Mouse (Mus musculus): ENCODE measurements at regions not wholly inside any gene's neighbourhood (a gene's known extent, or its start where the extent isn't known, plus 50 kb on each side); places are given as distances from the start of the nearest gene placed in this dataset.
A peak's percentile ranks its signal among the peaks of the same experiment; 100 is the strongest.
"Not testable (repeated sequence)": the region's sequence is repeated elsewhere in the genome, so short reads cannot be mapped to it uniquely, and the experiment has no call there.

DNA sequence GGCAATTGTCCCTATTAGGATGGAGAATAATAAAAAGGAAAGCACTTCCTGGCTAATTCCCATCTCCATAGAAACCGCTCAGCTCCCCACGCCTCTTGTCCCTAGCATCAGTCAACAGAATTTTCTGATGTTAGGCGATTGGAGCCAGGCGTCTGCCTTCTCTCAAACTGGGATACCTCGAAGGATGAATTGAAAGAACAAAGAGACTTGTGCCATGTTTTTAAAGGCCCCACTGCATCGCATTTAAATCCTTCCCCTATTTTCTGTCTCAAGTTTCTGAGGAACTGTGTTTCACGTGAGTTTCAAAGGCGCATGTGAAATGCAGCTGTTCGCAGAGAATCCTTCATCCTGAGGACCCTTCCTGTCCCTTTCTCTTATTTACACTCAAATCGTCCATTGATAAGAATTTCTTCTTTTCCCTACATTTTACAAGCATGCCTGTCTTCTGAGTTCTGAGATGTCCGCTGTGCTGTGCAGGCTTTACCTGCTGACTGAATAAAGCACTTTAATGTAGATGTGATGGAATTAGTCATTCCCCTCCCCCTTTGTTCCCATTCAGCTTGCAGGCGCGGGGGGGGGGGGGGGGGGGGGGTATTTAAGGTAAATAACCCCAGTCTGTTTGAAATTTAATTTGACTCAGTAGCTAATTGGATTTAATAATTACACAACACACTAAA is 1163.3 kb downstream of the A830018L16Rik start:
- no peak for DNase-seq

DNA sequence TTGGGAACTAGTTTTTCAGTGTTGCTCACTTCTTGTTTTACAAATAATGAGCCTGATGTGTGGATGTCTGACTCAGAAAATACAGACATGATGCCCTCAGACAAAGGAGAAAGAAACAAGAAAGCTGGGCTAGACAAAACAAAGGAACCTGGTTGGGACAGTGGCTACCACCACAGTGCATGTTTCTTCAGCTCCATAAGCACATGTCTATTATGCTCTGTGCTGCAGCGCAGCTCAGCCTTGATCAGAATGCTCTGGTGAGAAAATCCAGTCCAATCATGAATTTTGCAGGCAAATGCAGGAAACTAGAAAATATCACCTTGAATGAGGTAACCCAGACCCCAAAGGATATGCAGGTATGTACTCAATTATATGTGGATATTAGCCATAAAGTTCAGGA is 1164.1 kb downstream of the A830018L16Rik start:
- no peak for DNase-seq

DNA sequence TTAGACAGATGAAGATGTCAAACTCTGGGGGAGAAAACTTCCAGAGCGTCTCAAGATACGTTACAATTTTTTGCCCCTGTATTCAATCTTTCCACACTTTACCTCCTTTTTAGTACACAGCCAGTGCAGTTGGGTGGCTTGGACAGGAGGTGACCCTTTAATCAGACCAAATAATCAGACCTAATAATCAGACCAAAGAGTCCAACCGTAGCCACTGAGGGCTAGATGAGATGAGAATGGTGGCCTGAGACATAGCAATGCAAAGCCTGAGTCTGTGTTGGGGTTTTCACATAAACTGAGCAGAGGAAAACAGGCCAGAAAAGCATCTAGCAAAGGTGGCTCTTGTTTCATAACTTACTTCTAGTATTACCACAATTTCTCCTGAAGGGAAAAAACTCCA is 1169.1 kb downstream of the A830018L16Rik start:
- no peak for DNase-seq

DNA sequence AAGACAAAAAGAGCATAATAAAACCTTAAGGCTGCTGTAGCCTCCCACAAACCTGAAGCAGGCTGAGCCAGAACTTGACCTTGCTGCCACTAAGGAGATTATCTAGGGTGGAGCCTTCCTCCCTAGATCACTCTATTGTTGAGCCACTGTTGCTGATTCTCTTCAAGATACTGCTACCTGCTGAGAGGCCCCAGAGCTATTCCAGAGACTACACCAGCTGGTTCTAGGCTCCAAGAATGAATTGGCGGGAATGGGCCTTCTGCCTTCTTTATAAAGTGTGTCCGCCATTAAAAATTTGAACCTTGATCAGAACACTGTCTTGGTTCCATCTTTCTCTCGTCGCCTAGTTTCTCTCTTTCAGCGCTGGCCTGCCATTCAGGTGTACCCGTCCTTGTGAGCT is 1173.1 kb downstream of the A830018L16Rik start:
- DNase-seq = not testable (repeated sequence)

DNA sequence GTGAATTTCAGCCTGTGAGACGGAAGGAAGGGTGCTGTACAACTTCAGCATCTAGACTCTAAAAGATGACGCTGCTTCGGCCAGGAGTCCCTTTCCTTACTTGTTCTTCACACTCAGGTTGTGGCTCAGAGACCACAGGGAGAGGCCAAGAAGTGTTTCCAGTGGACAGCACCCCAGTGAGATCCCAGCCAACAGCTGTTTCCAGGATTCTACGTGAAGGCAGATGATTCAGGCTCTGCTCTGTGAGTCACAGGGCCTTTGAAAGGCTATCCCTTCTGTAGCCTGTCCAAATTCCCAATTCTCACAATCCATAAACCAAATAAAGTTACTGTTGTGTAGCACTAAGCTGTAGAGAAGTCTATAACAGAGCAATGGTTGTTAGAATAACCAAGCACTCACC is 1198.2 kb downstream of the A830018L16Rik start:
- no peak for DNase-seq

DNA sequence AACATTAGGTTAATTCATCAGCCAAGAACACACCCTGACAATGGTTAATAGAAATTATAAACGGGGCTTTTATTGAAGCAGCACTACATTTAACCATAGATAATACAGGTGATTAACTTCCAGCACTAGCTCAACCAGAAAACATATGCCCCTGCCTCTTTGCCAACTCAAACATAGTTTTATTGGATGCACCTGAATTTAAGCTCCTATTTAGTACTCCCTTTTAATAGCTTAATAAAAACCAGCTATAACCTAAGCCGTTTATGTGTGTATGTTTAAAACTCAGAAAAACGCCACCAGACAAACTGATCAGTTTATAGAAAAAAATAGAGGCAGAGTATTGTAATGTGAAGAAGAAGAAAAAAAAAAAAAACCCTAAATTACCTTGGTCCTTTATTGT is 1201.4 kb downstream of the A830018L16Rik start:
- DNase-seq = no peak

DNA sequence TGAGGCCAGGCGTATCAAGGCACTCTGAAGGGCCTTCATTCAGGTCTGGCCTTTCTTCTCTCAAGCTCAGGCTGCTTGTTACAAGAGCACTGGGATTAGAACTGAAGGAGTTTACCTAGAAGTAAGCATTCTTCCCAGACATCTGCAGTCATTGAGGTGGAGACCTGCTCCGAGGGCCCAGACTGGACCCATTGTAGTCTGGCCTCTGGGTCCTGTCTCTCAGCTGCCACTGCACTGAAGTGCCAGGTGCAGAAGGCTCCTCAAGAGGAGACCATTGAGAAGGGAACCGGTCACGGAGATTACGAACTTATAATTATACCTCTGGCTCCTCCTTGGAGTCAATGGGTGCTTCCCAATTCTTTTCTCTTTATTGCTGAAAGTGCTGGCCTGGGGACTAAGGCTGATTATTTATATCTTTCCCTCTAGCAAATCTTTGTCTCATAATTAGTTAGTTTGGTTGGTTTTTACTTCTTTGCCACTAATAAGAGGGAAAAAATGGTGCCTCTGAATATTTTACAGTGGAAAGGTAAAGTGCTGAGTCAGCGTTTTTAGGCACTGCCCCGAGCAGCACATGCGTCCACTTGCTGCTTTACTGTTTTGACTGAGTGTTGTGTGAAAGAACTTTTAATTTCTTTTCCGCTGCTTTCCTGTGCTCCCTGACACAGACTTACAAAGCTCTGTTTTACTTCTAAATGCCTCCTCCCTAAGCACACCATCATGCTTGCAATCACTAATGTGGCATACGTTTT is 1202.0 kb downstream of the A830018L16Rik start:
- DNase-seq = no peak

DNA sequence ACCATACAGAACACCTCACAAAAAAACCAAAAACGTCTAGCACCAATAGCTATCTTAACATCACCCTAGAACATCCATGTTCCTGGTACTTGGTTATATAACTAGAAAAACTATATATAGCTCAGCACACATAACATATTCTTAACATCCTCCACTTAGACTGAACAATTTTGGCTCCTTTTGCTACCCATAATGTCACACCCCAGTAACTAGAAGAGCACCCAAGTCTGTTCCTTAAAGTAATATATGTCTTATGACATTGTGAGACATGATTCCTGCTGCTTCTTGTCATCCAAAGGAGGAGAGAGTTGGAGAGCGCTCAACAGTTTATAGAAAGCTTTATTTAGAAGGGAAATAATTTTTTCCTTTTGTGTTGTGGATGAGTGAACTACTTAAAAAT is 1206.1 kb downstream of the A830018L16Rik start:
- DNase-seq = no peak

DNA sequence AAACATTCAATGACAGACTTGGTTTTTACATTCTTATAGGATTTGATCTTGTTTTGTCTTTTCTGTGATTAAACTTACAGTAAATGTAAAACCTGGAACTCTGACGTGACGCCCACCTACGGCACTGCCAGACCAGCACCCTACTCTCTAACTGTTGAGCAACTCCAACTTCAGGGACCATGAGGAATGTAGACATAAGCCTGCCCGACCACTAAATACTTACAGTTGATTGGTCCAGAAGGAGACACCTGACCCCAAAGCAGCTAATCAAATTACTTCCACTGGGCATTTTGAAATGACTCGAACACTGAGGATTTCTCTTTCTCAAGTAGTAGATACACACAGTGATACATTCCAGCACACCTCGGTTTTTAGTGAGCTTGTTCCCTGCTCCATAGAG is 1206.9 kb downstream of the A830018L16Rik start:
- DNase-seq = no peak

DNA sequence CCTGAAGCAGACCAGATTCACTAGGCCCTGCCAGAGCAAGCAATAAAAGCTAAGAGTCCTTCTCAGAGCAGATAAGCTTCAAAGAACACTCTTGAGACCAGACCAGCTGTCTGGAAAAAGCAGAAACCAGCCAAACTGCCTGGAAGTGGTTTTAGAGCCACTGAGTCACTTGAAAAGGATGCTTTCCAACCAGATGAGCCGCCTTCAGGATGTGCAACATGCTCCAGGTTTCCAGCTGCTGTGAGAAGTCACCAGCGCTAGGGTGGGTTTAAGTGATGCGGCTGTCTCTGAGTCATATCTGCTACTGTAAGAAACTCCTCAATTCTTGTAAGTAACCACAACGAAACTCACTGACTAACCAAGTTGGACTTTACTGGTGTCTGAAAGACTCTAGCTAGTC is 1209.3 kb downstream of the A830018L16Rik start:
- no peak for DNase-seq

DNA sequence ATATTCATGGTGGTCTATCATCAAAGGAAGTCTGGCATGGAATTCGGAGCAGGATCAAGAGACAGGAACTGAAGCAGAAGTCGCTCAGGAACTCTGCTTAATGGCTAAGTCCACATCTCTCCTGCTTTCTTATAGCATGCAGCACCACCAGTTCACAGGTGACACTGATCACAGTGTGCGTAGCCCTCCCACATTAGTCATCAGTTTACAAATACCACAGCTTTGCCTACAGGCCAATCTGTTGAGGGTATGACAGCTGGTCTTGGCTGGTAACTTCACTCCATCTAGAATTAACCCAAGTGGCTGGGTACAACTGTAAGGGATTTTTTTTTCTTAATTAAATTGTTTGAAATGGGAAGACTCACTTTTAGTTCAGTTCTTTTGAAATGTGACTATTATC is 1219.1 kb downstream of the A830018L16Rik start:
- no peak for DNase-seq

DNA sequence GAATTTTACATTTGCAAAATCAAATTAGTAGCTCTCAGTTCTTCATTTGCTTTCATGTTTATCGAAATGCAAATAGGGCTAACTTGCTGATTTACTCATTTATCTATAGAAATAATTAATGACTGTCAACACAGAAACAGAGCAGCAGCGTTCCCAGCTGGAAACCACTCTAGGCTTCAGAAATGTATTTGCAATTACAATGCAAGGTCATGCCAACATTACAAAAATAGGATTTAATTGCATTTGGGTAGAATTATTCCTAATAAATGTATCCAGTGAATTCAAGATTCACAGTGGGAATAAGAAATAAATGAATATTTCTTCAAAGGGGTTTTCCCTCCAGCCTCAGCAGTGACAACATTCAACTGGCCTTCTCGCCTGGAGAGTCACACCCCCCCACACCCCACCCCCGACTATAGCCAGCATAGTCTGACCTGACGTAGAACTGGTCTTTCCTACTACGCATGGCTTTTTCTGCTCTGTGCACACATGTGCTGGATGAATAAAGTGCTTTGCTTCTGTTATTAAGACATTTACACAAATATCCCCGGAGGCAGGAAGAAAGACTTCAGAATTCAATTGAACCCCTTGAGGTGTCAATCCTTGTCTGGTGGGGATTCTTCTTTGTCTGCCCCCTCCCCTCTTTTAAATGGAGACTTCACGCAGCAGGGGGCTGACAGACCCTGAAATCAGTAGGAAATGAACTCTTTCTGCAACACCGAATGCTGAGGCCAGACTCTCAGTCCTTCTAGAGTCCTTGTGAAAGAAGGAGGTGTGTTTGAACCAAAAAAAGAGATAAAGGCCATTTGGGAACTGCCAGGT is 1222.6 kb downstream of the A830018L16Rik start:
- no peak for DNase-seq

DNA sequence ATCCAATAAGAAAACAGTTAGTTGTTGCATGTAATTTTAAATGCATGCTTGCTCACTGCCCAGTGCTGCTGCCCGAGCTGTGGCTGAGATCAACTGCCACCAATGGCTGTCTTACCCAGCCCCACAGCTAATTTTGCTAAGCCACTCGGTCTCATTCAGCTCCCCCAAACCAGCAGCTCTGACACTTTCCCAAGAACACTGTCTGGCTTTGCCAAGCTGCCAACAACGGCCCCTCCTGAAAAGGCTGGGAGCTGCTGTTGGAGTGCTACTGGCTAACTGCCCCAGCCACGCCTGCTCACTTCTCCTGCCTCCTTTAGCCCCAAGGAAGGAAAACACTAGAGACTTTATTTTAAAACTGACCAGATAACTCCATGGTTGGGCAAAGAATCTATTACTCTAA is 1227.1 kb downstream of the A830018L16Rik start:
- peak in 1 of 2 experiments; percentile 4 for DNase-seq
